Mouse (Mus musculus) G1E (cell line): ENCODE results near the gene Etv4.

ENCODE experiments used
- CTCF ChIP-seq: IDR thresholded peaks from 2 replicates; pipeline ENCODE4 v1.5.1; 2012; ENCODE audit warnings: low read depth, low read length, inconsistent platforms, mixed read lengths
- POLR2AphosphoS5 ChIP-seq: IDR thresholded peaks from 2 replicates; pipeline ENCODE4 v1.6.1; 2012; ENCODE audit warnings: low read depth, low read length, inconsistent platforms; ENCODE audit not compliant: insufficient replicate concordance

- TF ChIP-seq CTCF (no peak), POLR2AphosphoS5 (no peak)
Measured at GRCm38 (mm10) chr11:101726765-101727164, 58.4 kb downstream of the Etv4 start.
